Mouse (Mus musculus) E14TG2a.4 (cell line): Measurements from ENCODE around the gene Hoxa7.

Experiments
- CTCF ChIP-seq: conservative IDR thresholded peaks from 2 replicates; pipeline ENCODE4 v1.5.1; 2014; ENCODE audit warnings: low read length
- NANOG ChIP-seq: IDR thresholded peaks from 2 replicates; pipeline ENCODE4 v1.6.1; 2014; ENCODE audit warnings: borderline replicate concordance, low read length, mixed read lengths
- POU5F1 ChIP-seq: IDR thresholded peaks from 2 replicates; pipeline ENCODE4 v1.6.1; 2014; ENCODE audit warnings: low read length, borderline replicate concordance

DNA sequence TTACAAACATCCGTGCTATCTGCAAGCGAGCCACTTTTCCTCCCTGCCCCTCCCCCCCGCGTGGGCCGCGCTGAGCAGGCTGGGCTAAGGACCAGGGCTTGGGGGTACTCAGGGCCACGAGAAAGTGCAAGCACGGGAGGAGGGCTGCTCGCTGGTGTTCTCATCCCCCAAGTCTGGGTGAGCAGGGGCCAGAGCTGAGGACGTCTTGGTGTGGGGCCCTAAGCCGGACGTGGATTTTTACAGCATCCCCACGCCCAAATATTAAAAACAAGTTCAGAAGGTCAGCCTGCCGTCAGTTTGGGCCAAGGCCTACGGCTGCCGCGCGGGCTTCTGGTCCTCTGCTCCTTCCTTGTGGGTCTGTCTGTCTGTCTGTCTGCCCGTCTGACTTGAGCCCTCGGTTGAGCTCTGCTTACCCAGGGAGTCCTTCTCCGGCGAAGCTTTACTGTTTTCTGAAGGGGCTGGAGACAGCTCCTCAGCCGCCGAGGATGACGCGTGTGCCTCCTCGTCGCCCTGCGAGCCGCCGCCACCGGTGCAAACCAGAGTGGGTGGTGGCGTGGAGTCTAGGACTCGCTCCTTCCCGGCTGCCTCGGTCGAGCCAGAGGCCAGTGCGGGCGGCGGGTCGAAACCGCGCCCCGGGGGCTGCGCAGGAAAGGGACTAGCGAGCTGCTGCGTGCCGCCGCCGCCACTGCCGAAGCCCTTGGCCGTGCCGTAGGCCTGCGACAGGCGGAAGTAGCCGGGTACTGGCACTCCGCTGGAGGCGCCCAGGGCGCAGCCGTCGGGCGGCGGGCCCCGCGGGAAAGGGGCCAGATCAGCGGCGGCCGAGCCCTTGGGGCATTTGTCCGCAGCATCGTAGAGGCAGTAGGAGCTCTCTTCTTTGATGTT, 12.1 kb upstream of the Hoxa7 start:
- TF ChIP-seq CTCF, result no peak
- TF ChIP-seq POU5F1, result no peak
- no peak for TF ChIP-seq NANOG
